Mouse (Mus musculus) testis, postnatal 14 days (tissue): Measurements from ENCODE around the gene Lama2.
A peak's percentile ranks its signal among the peaks of the same experiment; 100 is the strongest.

Experiments used
- DNase-seq: peaks from one replicate; pipeline ENCODE4 v3.0.0; 2021; ENCODE audit warnings: low spot score

The Lama2 gene

GRCm38 (mm10) chr10:27619658-27620057 is at the start of gene Lama2:
TSS of gene Lama2 (minus strand) at chr10:27619758.
- DNase-seq: no peak

- DNase-seq: no peak
Measured at GRCm38 (mm10) chr10:27664391-27664790, 44.8 kb upstream of the Lama2 start.

- DNase-seq: no peak
Measured at GRCm38 (mm10) chr10:27663396-27663795, 43.8 kb upstream of the Lama2 start.

- DNase-seq: no peak
Measured at GRCm38 (mm10) chr10:27654164-27654563, 34.6 kb upstream of the Lama2 start.

GRCm38 (mm10) chr10:27652694-27653335 is 33.3 kb upstream of the Lama2 start:
- no peak for DNase-seq

GRCm38 (mm10) chr10:27635721-27636120 is 16.2 kb upstream of the Lama2 start:
- no peak for DNase-seq

GRCm38 (mm10) chr10:27631002-27631401 is 11.4 kb upstream of the Lama2 start:
- DNase-seq: no peak

- no peak for DNase-seq
Measured at GRCm38 (mm10) chr10:27621697-27622449, 2.3 kb upstream of the Lama2 start.

- no peak for DNase-seq
Measured at GRCm38 (mm10) chr10:27617522-27618020, 2.0 kb downstream of the Lama2 start.

- DNase-seq: peak; percentile 30
Measured at GRCm38 (mm10) chr10:27616641-27617415, 2.7 kb downstream of the Lama2 start.

- no peak for DNase-seq
Measured at GRCm38 (mm10) chr10:27595675-27596074, 23.9 kb downstream of the Lama2 start.

- no peak for DNase-seq
Measured at GRCm38 (mm10) chr10:27533217-27533616, 86.3 kb downstream of the Lama2 start.

GRCm38 (mm10) chr10:27508847-27509459 is 110.6 kb downstream of the Lama2 start:
- DNase-seq: no peak

GRCm38 (mm10) chr10:27500863-27501262 is 118.7 kb downstream of the Lama2 start:
- no peak for DNase-seq

- DNase-seq: no peak
Measured at GRCm38 (mm10) chr10:27488452-27488851, 131.1 kb downstream of the Lama2 start.

- DNase-seq: no peak
Measured at GRCm38 (mm10) chr10:27484041-27484440, 135.5 kb downstream of the Lama2 start.

- DNase-seq: no peak
Measured at GRCm38 (mm10) chr10:27475540-27475939, 144.0 kb downstream of the Lama2 start.

GRCm38 (mm10) chr10:27468274-27468673 is 151.3 kb downstream of the Lama2 start:
- DNase-seq: no peak

- no peak for DNase-seq
Measured at GRCm38 (mm10) chr10:27413583-27414465, 205.7 kb downstream of the Lama2 start.

GRCm38 (mm10) chr10:27390753-27391152 is 228.8 kb downstream of the Lama2 start:
- DNase-seq: no peak

- DNase-seq: peak; percentile 46
Measured at GRCm38 (mm10) chr10:27387531-27387930, 232.0 kb downstream of the Lama2 start.
